Mouse (Mus musculus) midbrain, embryonic 12.5 days (tissue): Measurements from ENCODE around the gene Lrrc3c. TPM values are rescaled to one million over a fixed set of nuclear protein-coding genes. Genes with fewer than 3 reads are reported as not detected.

Experiments
- ATAC-seq: fragments of 200-750 bp; cut with Nextera tagmentation; 2 replicates; pipeline ENCODE4 v1.8.0; 2017; ENCODE audit warnings: low read depth, moderate TSS enrichment, moderate library complexity; ENCODE audit not compliant: low FRiP score
- H3K27ac ChIP-seq: fragments of 300-500 bp; sonication (generic); replicated peaks from 2 replicates; pipeline ENCODE4 v1.5.1; 2016; ENCODE audit warnings: mild to moderate bottlenecking
- H3K27me3 ChIP-seq: fragments of 300-500 bp; sonication (generic); 2 replicates; pipeline ENCODE4 v1.6.1; 2016; ENCODE audit warnings: mild to moderate bottlenecking
- H3K36me3 ChIP-seq: fragments of 300-500 bp; sonication (generic); 2 replicates; pipeline ENCODE4 v1.6.1; 2016
- H3K4me1 ChIP-seq: fragments of 300-500 bp; sonication (generic); 2 replicates; pipeline ENCODE4 v1.6.1; 2016
- H3K4me2 ChIP-seq: fragments of 300-500 bp; sonication (generic); replicated peaks from 2 replicates; pipeline ENCODE4 v1.6.1; 2016; ENCODE audit warnings: mild to moderate bottlenecking, moderate library complexity
- H3K4me3 ChIP-seq: fragments of 300-500 bp; sonication (generic); 2 replicates; pipeline ENCODE4 v1.5.1; 2016; ENCODE audit warnings: mild to moderate bottlenecking
- H3K9ac ChIP-seq: fragments of 300-500 bp; sonication (generic); replicated peaks from 2 replicates; pipeline ENCODE4 v1.6.1; 2016; ENCODE audit warnings: mild to moderate bottlenecking, moderate library complexity
- H3K9me3 ChIP-seq: fragments of 300-500 bp; sonication (generic); 2 replicates; pipeline ENCODE4 v1.6.1; 2016; ENCODE audit warnings: mild to moderate bottlenecking
- WGBS: fragments of 180-500 bp; shearing (Covaris S2); methylation state at CpG from one replicate; pipeline ENCODE4 v1.1.7; 2016; 5-methylcytosine and 5-hydroxymethylcytosine counted together
- polyA plus RNA-seq: library from polyadenylated mRNA; unstranded; fragments of >200 nt; fragmentation: Nextera tagmentation; extraction: Ambion mirVana; gene quantifications from 2 replicates; pipeline ENCODE4 v1.2.1, GENCODE M21; 2016

Lrrc3c gene
- polyA plus RNA-seq, result not detected in 2 replicates

GRCm38 (mm10) chr11:98597991-98598390 is at the start of gene Lrrc3c:
Gene Lrrc3c, plus strand, starts transcription at chr11:98598291.
- Histone ChIP-seq H3K4me1 (peaks cover 7% of the 10 kb centered on the region), H3K9ac (no peak within 1 kb of the TSS)

DNA sequence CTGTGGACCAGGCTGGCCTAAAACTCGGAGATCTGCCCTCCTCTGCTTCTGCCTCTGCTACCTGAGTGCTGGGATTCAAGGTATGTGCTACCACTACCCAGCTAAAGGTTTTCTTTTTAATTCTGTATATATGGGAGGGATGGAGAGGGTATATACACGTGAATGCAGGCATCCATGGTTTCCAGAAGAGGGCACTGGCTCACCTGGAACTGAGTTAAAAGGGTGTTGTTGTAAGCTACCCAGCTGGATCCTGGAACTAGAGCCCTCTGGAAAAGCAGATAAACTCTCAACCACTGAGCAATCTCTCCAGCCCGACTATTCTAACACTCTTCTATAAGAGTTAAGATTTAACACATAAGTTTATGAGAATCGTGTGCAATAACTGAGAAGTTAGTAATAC is 48.7 kb upstream of the Lrrc3c start:
- Histone ChIP-seq H3K4me3 (no peak overlapping the region), H3K9me3 (no peaks in the 10 kb centered on the region), H3K27ac (no peak overlapping the region), H3K36me3 (no peaks in the 10 kb centered on the region), H3K9ac (no peak overlapping the region), H3K4me1 (peaks cover 11% of the 10 kb centered on the region), H3K4me2 (no peak overlapping the region), H3K27me3 (peaks cover 57% of the 10 kb centered on the region)
- no peak for ATAC-seq
- WGBS, result 70% methylated on average over 4 of the region's 4 CpGs

More at GRCm38 (mm10) chr11:98597991-98598390, at the start of gene Lrrc3c:
- no peaks in the 10 kb centered on the region for H3K36me3 ChIP-seq
- no peak within 1 kb of the TSS for H3K4me2 ChIP-seq
- no peak within 1 kb of the TSS for H3K4me3 ChIP-seq
- H3K27me3 ChIP-seq, result peaks cover 41% of the 10 kb centered on the region
- ATAC-seq, result no peak
- H3K9me3 ChIP-seq, result no peaks in the 10 kb centered on the region
- 87% methylated on average over 8 of the region's 8 CpGs for WGBS
- H3K27ac ChIP-seq, result no peak within 1 kb of the TSS

GRCm38 (mm10) chr11:98550311-98550974 is 47.6 kb upstream of the Lrrc3c start:
- Histone ChIP-seq H3K9me3 (no peaks in the 10 kb centered on the region), H3K27ac (no peak overlapping the region), H3K4me3 (peak overlapping the region; percentile 81), H3K36me3 (no peaks in the 10 kb centered on the region), H3K4me1 (peaks cover 8% of the 10 kb centered on the region), H3K9ac (peak overlapping the region; percentile 67; the same call in 1 of the 2 replicates), H3K4me2 (peak overlapping the region; percentile 84), H3K27me3 (peaks cover 51% of the 10 kb centered on the region)
- 0 out of 2 replicates have a peak, but pooled peaks have one; percentile 3 for ATAC-seq
- WGBS, result 20% methylated on average over 20 of the region's 20 CpGs

- peak; percentile 97 for ATAC-seq
- Histone ChIP-seq H3K9me3 (no peaks in the 10 kb centered on the region), H3K36me3 (no peaks in the 10 kb centered on the region), H3K4me1 (0 out of 2 replicates have a peak, but pooled peaks cover 4% of the 10 kb centered on the region), H3K4me3 (peak within 1 kb of the TSS; percentile 81), H3K9ac (peak within 1 kb of the TSS; percentile 67), H3K27me3 (peaks cover 44% of the 10 kb centered on the region), H3K27ac (peak within 1 kb of the TSS; percentile 78), H3K4me2 (peak within 1 kb of the TSS; percentile 84)
- under 1% methylated on average over 51 of the region's 51 CpGs for WGBS
Observed at GRCm38 (mm10) chr11:98550975-98551828, 46.9 kb upstream of the Lrrc3c start, which contains the start of gene Zpbp2. Gene Zpbp2, plus strand, starts transcription at chr11:98551097.

- Histone ChIP-seq H3K4me2 (no peak overlapping the region), H3K9ac (no peak overlapping the region), H3K27ac (no peak overlapping the region), H3K4me3 (no peak overlapping the region), H3K4me1 (0 out of 2 replicates have a peak, but pooled peaks cover 4% of the 10 kb centered on the region), H3K36me3 (no peaks in the 10 kb centered on the region), H3K27me3 (peaks cover 16% of the 10 kb centered on the region), H3K9me3 (no peaks in the 10 kb centered on the region)
- no peak for ATAC-seq
- 88% methylated on average over 4 of the region's 4 CpGs for WGBS
Observed at GRCm38 (mm10) chr11:98553966-98554365, 44.1 kb upstream of the Lrrc3c start.

DNA sequence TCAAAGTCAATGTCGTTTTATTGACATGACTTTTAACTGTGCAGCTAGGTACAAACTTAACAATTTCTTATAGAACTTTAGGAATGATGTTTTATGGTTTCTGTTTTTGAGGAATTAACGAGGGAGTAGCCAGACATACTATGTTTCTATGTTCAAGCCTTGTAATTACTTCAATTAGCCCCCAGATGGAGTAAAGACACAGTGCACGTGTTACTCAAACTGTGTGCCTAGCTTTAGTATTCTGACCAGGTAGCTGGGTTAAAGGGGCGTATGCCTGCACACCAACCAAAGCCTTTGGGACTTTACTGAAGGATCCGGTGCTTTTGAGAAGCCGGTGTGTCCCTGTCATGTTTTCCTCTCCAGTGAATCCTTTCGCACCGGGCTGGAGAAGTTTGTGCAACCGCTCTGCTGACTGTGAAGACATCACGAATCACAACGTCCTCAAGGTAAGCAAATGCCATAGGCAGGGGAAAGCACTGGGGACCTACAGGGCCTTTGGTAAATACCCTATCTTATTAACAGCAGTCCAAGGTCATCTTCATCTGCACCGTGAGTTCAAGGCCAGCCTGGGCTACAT is 42.9 kb upstream of the Lrrc3c start:
- Histone ChIP-seq H3K36me3 (no peaks in the 10 kb centered on the region), H3K9me3 (no peaks in the 10 kb centered on the region), H3K27ac (no peak overlapping the region), H3K4me1 (0 out of 2 replicates have a peak, but pooled peaks cover 4% of the 10 kb centered on the region), H3K9ac (no peak overlapping the region), H3K4me3 (no peak overlapping the region), H3K27me3 (peaks cover 3% of the 10 kb centered on the region), H3K4me2 (no peak overlapping the region)
- no peak for ATAC-seq
- WGBS, result 63% methylated on average over 12 of the region's 12 CpGs

- ATAC-seq, result no peak
- WGBS, result 41% methylated on average over 7 of the region's 7 CpGs
- Histone ChIP-seq H3K4me3 (no peak overlapping the region), H3K36me3 (no peaks in the 10 kb centered on the region), H3K4me1 (peaks cover 6% of the 10 kb centered on the region; the same call in 1 of the 2 replicates), H3K9ac (no peak overlapping the region), H3K9me3 (no peaks in the 10 kb centered on the region), H3K27me3 (no peaks in the 10 kb centered on the region), H3K4me2 (no peak overlapping the region), H3K27ac (no peak overlapping the region)
Observed at GRCm38 (mm10) chr11:98560942-98561341, 37.1 kb upstream of the Lrrc3c start.

GRCm38 (mm10) chr11:98563025-98563424 is 35.1 kb upstream of the Lrrc3c start:
- H3K9ac ChIP-seq, result no peak overlapping the region
- no peak overlapping the region for H3K27ac ChIP-seq
- H3K27me3 ChIP-seq, result no peaks in the 10 kb centered on the region
- WGBS, result 87% methylated on average over 3 of the region's 3 CpGs
- H3K4me2 ChIP-seq, result no peak overlapping the region
- H3K4me1 ChIP-seq, result peaks cover 6% of the 10 kb centered on the region; the same call in 1 of the 2 replicates
- H3K4me3 ChIP-seq, result no peak overlapping the region
- no peak for ATAC-seq
- no peaks in the 10 kb centered on the region for H3K9me3 ChIP-seq
- H3K36me3 ChIP-seq, result no peaks in the 10 kb centered on the region

- no peak for ATAC-seq
- 64% methylated on average over 13 of the region's 13 CpGs for WGBS
- no peaks in the 10 kb centered on the region for H3K9me3 ChIP-seq
- no peak overlapping the region for H3K9ac ChIP-seq
- no peak overlapping the region for H3K27ac ChIP-seq
- no peak overlapping the region for H3K4me3 ChIP-seq
- H3K27me3 ChIP-seq, result no peaks in the 10 kb centered on the region
- H3K4me2 ChIP-seq, result no peak overlapping the region
- no peaks in the 10 kb centered on the region for H3K36me3 ChIP-seq
- H3K4me1 ChIP-seq, result peaks cover 6% of the 10 kb centered on the region; the same call in 1 of the 2 replicates
Observed at GRCm38 (mm10) chr11:98563921-98564414, 34.1 kb upstream of the Lrrc3c start.

GRCm38 (mm10) chr11:98568326-98568725 is 29.8 kb upstream of the Lrrc3c start:
- H3K27me3 ChIP-seq, result no peaks in the 10 kb centered on the region
- 89% methylated on average over 8 of the region's 8 CpGs for WGBS
- no peak overlapping the region for H3K4me3 ChIP-seq
- ATAC-seq, result no peak
- H3K9me3 ChIP-seq, result no peaks in the 10 kb centered on the region
- no peak overlapping the region for H3K27ac ChIP-seq
- H3K36me3 ChIP-seq, result no peaks in the 10 kb centered on the region
- no peaks in the 10 kb centered on the region for H3K4me1 ChIP-seq
- H3K4me2 ChIP-seq, result no peak overlapping the region
- no peak overlapping the region for H3K9ac ChIP-seq

GRCm38 (mm10) chr11:98569461-98569860 is 28.6 kb upstream of the Lrrc3c start:
- no peaks in the 10 kb centered on the region for H3K9me3 ChIP-seq
- no peak overlapping the region for H3K27ac ChIP-seq
- H3K4me2 ChIP-seq, result no peak overlapping the region
- H3K9ac ChIP-seq, result no peak overlapping the region
- H3K4me1 ChIP-seq, result no peaks in the 10 kb centered on the region
- ATAC-seq, result no peak
- H3K4me3 ChIP-seq, result no peak overlapping the region
- no peaks in the 10 kb centered on the region for H3K36me3 ChIP-seq
- WGBS, result 88% methylated on average over 6 of the region's 6 CpGs
- H3K27me3 ChIP-seq, result no peaks in the 10 kb centered on the region
